Mouse (Mus musculus) cerebellum, postnatal 25 days (tissue): ENCODE results near the gene Lrrc8d.
"Not testable (repeated sequence)": the region's sequence is repeated elsewhere in the genome, so short reads cannot be mapped to it uniquely, and the experiment has no call there.

ENCODE experiments used
- DNase-seq, 2 experiments: peaks; one replicate each; pipeline ENCODE4 v3.0.0; 2021; ENCODE audit warnings: mixed read lengths in 2 of 2

The Lrrc8d gene

DNA sequence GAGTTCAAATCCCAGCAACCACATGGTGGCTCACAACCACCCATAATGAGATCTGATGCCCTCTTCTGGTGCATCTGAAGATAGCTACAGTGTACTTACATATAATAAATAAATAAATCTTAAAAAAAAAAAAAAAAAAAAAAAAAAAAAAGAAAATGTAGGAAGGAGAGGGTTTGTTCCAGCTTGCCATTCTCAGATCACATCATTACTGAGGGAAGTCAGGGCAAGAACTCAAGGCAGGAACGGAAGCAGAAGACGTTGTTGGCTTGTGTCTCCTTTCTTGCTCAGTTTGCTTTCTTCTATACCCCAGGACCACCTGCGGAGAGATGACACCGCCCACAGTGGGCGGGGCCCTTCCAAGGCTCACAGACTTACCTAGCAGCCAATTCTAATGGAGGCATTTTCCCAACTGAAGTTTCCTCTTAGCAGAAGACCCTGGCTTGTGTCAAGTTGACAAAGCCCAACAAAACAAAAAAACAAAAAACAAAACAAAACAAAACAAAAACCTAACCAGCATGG lies 165.4 kb downstream of the Lrrc8d start:
- not testable (repeated sequence) for DNase-seq

DNA sequence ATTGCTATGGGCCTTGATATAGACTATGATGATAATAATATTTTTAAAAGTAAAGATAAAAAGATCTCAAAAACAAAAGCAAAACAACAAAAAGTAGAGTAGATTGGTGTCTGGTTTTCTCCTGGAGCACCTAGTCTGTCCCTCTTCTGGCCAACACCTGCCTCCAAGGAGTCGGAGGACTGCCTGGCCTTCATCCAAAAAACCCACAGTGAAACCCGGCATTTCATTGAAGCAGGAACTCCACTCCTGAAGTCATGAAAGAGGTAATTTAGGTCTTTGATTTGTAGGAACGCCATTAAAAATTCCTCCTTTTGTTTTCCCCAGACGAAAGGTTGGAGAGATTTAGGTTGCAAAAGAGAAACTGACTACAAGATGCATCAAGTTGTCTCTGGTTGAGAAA lies 167.7 kb downstream of the Lrrc8d start:
- DNase-seq, result no peak

DNA sequence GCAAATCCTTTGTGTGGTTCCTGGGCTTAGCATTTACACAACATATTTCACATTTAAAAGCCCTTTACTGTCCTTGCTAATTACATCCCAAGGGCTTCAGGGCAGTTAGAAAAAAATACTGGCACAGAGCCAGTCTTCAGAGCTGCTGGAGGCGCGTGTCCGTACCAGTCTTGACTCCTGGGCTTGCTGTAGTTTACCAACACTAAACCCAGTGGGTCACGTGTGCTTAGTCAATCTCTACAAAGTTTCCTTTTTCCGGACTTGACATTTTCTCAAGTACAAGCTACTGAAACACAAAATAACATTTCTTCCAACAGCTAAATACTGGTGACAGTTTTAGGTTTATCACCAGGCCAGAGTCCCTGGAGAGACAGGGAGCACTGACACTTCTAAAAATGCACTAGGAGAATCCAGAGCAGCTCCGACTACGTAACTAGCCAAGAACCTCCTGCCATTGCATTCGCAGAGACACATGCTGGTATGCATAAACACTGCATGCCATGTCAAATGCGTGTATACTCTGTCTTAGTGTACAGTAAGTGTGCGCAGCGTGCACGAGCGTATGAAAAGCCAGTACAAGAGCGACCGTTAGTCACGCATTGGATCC lies 168.2 kb downstream of the Lrrc8d start:
- DNase-seq, result no peak

DNA sequence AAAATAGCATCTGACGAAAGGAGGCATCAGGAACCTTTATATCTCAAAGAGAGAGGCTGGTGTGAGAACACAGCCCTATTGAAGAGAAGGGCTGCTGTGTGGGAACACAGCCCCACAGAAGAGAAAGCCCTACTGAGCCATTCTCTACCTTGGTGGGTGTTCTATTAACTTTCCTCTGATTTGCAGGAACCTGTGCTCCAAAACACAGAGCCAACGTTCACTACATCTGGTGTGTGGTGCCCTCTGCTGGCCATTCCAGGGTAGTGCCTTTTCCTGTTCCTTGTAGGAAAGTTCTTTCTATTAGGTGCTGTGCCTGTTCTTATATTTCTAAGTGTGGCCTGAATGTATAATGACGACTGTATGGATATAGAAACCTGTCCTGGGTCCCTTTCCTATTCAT lies 168.8 kb downstream of the Lrrc8d start:
- DNase-seq, result peak; percentile 87 to 91

- no peak for DNase-seq
Observed at GRCm38 (mm10) chr5:105869739-105870138, 170.0 kb downstream of the Lrrc8d start.

GRCm38 (mm10) chr5:105871140-105871539 lies 171.4 kb downstream of the Lrrc8d start:
- DNase-seq, result no peak

DNA sequence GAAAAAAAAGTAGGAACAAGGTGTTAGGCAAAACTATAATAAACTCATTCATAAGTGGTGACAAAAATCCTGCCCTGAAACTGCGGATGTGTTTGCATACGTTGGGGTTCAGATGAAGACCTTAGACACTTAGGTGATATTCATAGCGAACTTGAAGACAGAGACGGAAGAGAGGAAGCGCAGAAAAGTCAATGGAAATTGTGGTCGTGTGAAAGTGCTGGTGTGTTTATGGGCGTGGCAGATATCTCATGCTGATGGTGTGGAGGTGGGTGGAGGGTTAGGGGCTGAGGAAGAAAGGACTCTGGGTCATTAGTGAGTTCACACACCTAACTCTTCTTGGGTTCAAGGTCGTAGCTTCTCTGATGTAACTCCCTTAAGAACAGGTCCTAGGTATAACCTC lies 172.4 kb downstream of the Lrrc8d start:
- DNase-seq, result no peak

DNA sequence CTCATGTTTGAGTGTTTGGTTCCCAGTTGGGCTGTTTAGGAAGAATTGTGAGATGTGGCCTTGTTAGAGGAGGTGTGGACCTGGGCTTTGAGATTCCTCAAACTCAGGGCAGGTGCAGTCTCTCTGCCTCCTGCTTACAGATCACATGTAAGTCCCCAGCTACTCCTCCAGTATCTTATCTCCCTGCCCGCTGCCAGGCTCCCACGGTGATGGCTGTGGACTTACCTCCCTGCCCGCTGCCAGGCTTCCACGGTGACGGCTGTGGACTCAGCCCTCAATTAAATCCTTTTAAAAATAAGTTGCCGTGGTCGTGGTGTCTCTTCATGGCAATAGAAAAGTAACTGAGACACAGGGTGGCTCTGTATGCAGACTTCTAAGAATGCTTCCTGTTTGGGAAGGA lies 173.1 kb downstream of the Lrrc8d start:
- no peak for DNase-seq

GRCm38 (mm10) chr5:105873774-105874173 lies 174.0 kb downstream of the Lrrc8d start:
- no peak for DNase-seq

GRCm38 (mm10) chr5:105874476-105874875 lies 174.7 kb downstream of the Lrrc8d start:
- no peak for DNase-seq

DNA sequence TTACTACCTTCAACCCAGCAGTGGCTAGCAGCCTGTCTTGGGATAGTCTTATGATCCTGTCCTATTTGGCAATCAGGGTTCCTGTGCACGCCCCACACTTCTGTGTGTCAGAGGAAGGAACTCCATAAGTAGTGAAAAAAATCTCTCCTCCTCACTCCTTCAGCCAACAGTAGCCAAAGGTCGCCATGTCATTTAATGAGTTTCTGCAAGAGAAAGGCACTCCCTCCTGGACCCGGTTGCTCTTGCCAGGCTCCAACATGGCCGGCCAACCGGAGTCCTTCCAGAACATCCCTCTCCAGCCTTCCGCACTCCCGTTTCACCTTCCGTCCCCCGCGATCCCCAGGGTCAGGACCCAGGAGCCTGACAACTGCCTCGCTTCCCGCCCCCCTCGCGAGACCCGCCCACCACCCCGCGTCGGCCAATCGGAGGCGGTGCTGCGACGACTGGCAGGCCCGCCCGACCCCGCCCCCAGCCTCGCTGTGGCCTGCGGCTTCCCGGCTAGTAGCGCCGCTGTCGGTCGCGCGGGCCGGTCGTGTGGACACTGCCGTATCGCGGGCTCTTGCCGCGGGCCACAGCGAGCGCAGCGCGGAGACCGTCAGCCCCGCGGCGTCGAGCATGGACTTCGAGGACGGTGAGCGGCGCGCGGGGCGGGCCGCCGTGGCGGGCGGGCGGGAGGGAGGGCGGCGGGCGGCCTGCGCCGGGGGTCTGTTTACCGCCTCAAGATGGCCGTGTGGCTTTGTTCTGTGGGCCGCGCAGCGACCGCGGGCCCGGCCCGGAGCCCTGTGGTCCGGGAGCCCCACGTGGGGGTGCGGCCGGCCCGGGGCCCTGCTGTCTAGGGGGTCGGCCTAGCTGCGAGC lies 176.5 kb downstream of the Lrrc8d start, which contains the start of gene Zfp326:
Gene Zfp326 (plus strand): TSS at position 498 of the 857 bp plus-strand sequence.
- peak; percentile 91 to 97 for DNase-seq

DNA sequence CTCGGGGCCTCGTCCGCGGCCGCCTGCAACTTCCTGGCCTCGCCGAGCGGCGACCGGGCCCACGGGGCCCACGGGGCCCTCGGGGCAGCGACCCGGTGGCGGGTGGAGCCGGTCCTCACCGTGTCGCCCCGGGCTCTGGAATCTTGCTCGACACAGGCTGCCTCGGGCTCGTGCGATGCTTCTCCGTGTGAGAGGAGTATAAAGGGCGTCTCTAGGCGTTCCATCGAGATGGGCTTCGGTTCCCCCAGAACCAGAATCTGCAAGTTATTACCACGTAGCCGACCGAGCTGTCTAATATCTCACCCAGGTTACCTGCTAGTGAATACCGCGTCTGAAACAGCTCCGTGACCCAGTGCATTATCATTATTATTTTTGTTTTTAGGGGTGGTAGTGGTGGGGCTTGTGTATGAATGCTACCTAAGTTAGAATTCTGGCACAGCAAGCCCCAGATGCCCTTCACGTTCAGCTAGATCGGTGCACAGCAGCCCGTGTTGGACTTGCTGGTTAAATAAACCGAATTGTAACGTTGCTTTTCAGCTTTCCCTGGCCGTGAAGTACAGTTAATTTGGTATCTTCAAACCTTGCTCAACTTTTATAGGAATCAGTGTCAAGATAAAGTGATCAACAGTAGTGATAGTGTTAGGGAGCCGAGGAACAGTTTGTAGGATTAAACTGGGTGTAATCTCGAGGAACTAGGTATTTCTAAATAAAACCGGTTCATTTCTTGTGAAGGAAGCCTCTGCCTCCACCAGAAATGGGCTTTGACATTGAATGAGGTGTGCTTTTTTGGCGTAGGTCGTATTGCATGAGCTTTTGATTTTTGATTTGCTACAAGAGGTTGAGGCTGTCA lies 177.4 kb downstream of the Lrrc8d start:
- no peak for DNase-seq
